Mouse (Mus musculus): ENCODE data around the gene Npm3. TPM values are rescaled to one million over a fixed set of nuclear protein-coding genes. Genes with fewer than 3 reads are reported as not detected.
A peak's percentile ranks its signal among the peaks of the same experiment; 100 is the strongest.

Gene Npm3
- 7.4 and 8.8 TPM in 2 replicates for polyA plus RNA-seq (2014; fragmentation: Nextera tagmentation; extraction: Ambion mirVana)

DNA sequence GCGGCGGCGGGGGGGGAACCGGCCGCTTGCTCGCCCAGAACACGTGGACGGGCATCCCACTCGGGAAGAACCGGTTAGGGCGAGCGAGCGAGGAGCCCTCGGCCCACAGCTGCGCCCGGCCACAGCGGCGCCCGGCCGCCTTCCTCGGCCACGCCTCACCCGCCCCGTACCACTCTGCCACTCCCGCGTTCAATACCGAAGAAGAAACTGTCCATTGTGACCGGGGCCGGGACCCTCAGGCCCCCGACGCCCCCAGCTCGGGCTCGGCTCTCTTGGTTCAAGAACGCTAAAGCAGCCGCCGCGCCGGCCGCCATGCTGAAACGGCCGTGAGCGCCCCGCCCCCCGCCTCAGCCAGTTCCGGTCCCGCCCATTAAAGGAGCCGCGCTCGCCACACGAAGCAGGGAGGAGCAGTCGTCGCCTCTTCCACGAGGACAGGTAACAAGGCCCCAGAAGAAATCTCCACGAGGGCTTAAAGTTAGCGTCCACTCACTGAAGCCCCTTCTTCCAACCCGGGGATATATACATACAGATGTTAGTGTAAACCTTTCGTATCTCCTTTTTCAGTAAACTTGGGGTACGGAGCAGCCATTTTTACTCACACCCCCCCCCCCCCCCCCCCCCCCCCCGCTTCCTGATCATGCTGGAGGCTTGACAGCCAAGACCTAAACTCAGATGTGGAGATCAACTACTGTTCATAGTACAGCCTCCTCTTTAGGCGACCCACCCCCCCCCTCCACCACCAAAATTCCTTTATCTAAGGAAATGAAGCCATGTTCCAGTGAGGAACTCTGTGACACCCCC lies at the start of gene Npm3:
Gene Npm3 (minus strand): TSS at position 349 of the 801 bp plus-strand sequence.
- Histone ChIP-seq H3K27me3 (ENCODE audit: control insufficient read depth, insufficient read depth, low read length) (peaks cover 24% of the 10 kb centered on the region), H3K36me3 (ENCODE audit: control insufficient read depth, insufficient read depth, low read length) (peaks cover 10% of the 10 kb centered on the region), H3K4me3 (ENCODE audit: low read depth, low read length) (peak within 1 kb of the TSS; percentile 80), H3K27ac (ENCODE audit: low read depth, low read length) (no peak within 1 kb of the TSS), H3K4me2 (replicated peaks; ENCODE audit: low read depth, low read length) (peak within 1 kb of the TSS; percentile 97), H3K4me1 (replicated peaks; ENCODE audit: control insufficient read depth, insufficient read depth, low read length) (peaks cover 6% of the 10 kb centered on the region), H3K9me3 (ENCODE audit: control insufficient read depth, low read length) (no peaks in the 10 kb centered on the region), H3K9ac (ENCODE audit: low read depth, low read length) (peak within 1 kb of the TSS; percentile 79)
- WGBS = under 1% methylated on average over 56 of the region's 60 CpGs
- DNase-seq (ENCODE audit: low spot score) (peak; percentile 93), ATAC-seq (ENCODE audit: low FRiP score) (peak; percentile 84)

DNA sequence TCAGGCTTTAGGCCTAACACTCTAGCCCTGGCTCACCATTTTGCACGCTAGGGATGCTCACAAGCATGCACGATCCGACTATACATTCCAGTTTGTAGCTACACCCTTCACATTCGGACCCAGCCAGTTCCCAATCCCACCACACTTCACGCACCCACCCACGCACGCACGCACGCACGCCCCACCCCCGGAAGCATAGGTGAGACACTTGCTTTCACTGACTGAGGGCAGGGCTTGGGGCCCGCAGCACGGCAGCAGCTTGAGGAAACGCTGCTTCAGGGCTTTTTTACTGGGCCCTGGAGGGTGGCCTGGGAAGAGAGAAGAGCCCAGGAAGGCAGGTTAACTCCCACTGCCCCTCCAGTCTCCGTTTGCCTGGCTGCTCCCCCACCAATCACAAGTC lies 47.5 kb upstream of the Npm3 start:
- 75% methylated on average over 15 of the region's 15 CpGs for WGBS
- ATAC-seq (ENCODE audit: low FRiP score) = no peak
- no peak for DNase-seq (ENCODE audit: low spot score)

DNA sequence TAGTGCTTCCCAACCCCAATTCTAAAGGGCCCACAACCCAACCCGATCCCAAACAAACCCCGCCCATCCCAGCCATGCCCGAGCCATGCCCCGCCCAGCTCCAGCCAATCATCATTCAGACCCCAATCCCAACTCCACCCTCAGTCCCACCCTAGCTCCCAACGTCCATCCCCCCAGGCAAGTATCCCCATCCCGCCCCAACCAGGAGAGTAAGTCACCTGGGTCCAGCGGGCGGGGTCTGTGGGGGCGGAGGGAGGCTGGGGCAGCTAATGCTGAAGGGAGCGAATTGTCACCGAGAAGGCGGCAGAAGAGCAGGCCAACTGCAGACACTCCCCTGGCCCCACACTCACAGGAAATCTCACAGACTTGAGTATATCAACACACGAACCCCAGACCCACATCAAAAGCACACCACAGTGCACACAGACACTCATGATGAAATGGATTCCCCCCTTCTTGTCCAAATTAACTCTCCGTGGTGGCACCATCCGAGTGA lies 46.7 kb upstream of the Npm3 start:
- DNase-seq (ENCODE audit: low spot score) (peak; percentile 41), ATAC-seq (ENCODE audit: low FRiP score) (no peak)
- no peak overlapping the region for H3K9ac ChIP-seq (ENCODE audit: low read depth, low read length)
- H3K4me1 ChIP-seq (replicated peaks; ENCODE audit: control insufficient read depth, insufficient read depth, low read length) = no peaks in the 10 kb centered on the region; the same call in 1 of the 2 replicates
- no peak overlapping the region for H3K4me3 ChIP-seq (ENCODE audit: low read depth, low read length)
- no peak overlapping the region for H3K27ac ChIP-seq (ENCODE audit: low read depth, low read length)
- H3K4me2 ChIP-seq (replicated peaks; ENCODE audit: low read depth, low read length) = peak overlapping the region; percentile 34
- no peaks in the 10 kb centered on the region for H3K9me3 ChIP-seq (ENCODE audit: control insufficient read depth, low read length)
- H3K36me3 ChIP-seq (ENCODE audit: control insufficient read depth, insufficient read depth, low read length) = no peaks in the 10 kb centered on the region
- 10% methylated on average over 15 of the region's 15 CpGs for WGBS
- no peaks in the 10 kb centered on the region for H3K27me3 ChIP-seq (ENCODE audit: control insufficient read depth, insufficient read depth, low read length)

More for the DNA sequence above, 47.5 kb upstream of the Npm3 start:
- Histone ChIP-seq H3K36me3 (ENCODE audit: control insufficient read depth, insufficient read depth, low read length) (no peaks in the 10 kb centered on the region), H3K9me3 (ENCODE audit: control insufficient read depth, low read length) (no peaks in the 10 kb centered on the region), H3K27ac (ENCODE audit: low read depth, low read length) (no peak overlapping the region), H3K9ac (ENCODE audit: low read depth, low read length) (no peak overlapping the region), H3K4me1 (replicated peaks; ENCODE audit: control insufficient read depth, insufficient read depth, low read length) (no peaks in the 10 kb centered on the region; the same call in 1 of the 2 replicates), H3K4me3 (ENCODE audit: low read depth, low read length) (no peak overlapping the region), H3K27me3 (ENCODE audit: control insufficient read depth, insufficient read depth, low read length) (no peaks in the 10 kb centered on the region), H3K4me2 (replicated peaks; ENCODE audit: low read depth, low read length) (no peak overlapping the region)

DNA sequence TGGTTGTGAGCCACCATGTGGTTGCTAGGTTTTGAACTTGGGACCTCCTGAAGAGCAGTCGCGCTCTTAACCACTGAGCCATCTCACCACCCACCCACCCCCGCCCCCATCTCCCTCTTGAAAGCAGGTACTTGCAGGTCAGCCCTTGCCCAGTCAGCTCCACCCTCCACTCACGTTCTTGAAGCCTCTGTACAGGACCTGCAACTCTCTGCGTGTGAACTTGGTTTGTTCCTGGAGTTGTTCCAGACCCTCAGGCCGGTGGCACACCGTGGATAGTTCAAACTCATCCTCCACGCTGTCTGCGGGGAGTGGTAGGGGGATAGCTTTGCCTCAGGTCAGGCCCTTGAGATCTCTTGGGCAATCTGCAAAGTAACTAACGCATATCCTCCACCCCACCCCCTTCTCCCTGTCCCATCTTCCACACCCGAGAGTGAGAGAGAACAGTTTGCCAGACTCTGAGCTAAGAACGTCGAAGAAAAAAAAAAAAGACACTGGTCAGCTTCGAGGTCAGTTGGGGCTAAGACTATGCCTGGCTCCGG lies 46.1 kb upstream of the Npm3 start:
- Histone ChIP-seq H3K4me2 (replicated peaks; ENCODE audit: low read depth, low read length) (peak overlapping the region; percentile 34; the same call in 1 of the 2 replicates), H3K4me1 (replicated peaks; ENCODE audit: control insufficient read depth, insufficient read depth, low read length) (no peaks in the 10 kb centered on the region; the same call in 1 of the 2 replicates), H3K27me3 (ENCODE audit: control insufficient read depth, insufficient read depth, low read length) (no peaks in the 10 kb centered on the region), H3K9me3 (ENCODE audit: control insufficient read depth, low read length) (no peaks in the 10 kb centered on the region), H3K27ac (ENCODE audit: low read depth, low read length) (no peak overlapping the region), H3K36me3 (ENCODE audit: control insufficient read depth, insufficient read depth, low read length) (no peaks in the 10 kb centered on the region), H3K9ac (ENCODE audit: low read depth, low read length) (no peak overlapping the region), H3K4me3 (ENCODE audit: low read depth, low read length) (no peak overlapping the region)
- DNase-seq (ENCODE audit: low spot score) (no peak), ATAC-seq (ENCODE audit: low FRiP score) (no peak)
- WGBS = 35% methylated on average over 15 of the region's 15 CpGs

DNA sequence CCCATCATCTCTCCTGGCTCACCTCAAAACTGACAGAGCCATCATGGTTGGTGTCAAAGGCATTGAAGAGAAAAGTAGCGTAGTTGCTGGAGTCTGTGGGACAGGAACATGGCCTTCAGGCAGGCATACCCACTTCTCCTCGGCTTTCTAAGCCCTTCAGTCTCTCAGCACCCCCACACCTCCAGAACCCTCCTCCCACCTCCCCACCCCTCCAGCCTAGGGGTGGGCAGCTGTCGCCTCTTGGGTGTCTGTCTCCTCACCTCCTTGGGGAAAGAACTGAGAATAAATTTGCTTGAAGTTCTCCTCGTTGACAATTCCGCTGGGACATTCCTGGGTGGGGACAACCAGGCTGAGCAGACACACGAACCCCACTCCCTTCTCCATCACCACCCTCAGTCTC lies 45.3 kb upstream of the Npm3 start:
- DNase-seq (ENCODE audit: low spot score) (no peak), ATAC-seq (ENCODE audit: low FRiP score) (no peak)
- 82% methylated on average over 6 of the region's 6 CpGs for WGBS
- H3K9me3 ChIP-seq (ENCODE audit: control insufficient read depth, low read length) = no peaks in the 10 kb centered on the region
- H3K4me1 ChIP-seq (replicated peaks; ENCODE audit: control insufficient read depth, insufficient read depth, low read length) = no peaks in the 10 kb centered on the region; the same call in 1 of the 2 replicates
- H3K4me3 ChIP-seq (ENCODE audit: low read depth, low read length) = no peak overlapping the region
- no peak overlapping the region for H3K4me2 ChIP-seq (replicated peaks; ENCODE audit: low read depth, low read length)
- no peak overlapping the region for H3K9ac ChIP-seq (ENCODE audit: low read depth, low read length)
- no peaks in the 10 kb centered on the region for H3K27me3 ChIP-seq (ENCODE audit: control insufficient read depth, insufficient read depth, low read length)
- H3K36me3 ChIP-seq (ENCODE audit: control insufficient read depth, insufficient read depth, low read length) = no peaks in the 10 kb centered on the region
- no peak overlapping the region for H3K27ac ChIP-seq (ENCODE audit: low read depth, low read length)

DNA sequence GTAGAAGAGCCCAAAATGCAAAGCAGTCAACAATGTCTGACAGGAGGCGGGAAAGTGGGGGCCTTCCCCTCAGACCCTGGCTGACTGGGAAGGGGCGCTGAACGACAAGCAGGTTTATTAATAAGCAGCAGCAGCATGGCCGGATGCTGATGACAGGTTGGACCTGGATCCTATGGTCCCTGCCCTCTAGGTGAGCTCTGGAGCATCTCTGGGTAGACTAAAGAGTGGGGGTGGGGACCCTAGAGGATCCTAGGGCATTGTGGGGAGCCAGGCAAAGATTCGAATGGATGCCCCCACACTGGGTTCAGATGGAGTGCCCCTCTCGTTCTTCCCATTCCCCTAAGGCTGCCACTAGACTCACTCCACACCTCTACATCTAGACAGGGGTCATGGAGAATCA lies 43.0 kb upstream of the Npm3 start:
- no peak for ATAC-seq (ENCODE audit: low FRiP score)
- no peak for DNase-seq (ENCODE audit: low spot score)
- 88% methylated on average over 6 of the region's 6 CpGs for WGBS
- no peak overlapping the region for H3K4me2 ChIP-seq (replicated peaks; ENCODE audit: low read depth, low read length)
- no peaks in the 10 kb centered on the region for H3K9me3 ChIP-seq (ENCODE audit: control insufficient read depth, low read length)
- no peak overlapping the region for H3K9ac ChIP-seq (ENCODE audit: low read depth, low read length)
- no peak overlapping the region for H3K27ac ChIP-seq (ENCODE audit: low read depth, low read length)
- H3K4me3 ChIP-seq (ENCODE audit: low read depth, low read length) = no peak overlapping the region
- no peaks in the 10 kb centered on the region for H3K27me3 ChIP-seq (ENCODE audit: control insufficient read depth, insufficient read depth, low read length)
- no peaks in the 10 kb centered on the region; the same call in 1 of the 2 replicates for H3K4me1 ChIP-seq (replicated peaks; ENCODE audit: control insufficient read depth, insufficient read depth, low read length)
- H3K36me3 ChIP-seq (ENCODE audit: control insufficient read depth, insufficient read depth, low read length) = no peaks in the 10 kb centered on the region

DNA sequence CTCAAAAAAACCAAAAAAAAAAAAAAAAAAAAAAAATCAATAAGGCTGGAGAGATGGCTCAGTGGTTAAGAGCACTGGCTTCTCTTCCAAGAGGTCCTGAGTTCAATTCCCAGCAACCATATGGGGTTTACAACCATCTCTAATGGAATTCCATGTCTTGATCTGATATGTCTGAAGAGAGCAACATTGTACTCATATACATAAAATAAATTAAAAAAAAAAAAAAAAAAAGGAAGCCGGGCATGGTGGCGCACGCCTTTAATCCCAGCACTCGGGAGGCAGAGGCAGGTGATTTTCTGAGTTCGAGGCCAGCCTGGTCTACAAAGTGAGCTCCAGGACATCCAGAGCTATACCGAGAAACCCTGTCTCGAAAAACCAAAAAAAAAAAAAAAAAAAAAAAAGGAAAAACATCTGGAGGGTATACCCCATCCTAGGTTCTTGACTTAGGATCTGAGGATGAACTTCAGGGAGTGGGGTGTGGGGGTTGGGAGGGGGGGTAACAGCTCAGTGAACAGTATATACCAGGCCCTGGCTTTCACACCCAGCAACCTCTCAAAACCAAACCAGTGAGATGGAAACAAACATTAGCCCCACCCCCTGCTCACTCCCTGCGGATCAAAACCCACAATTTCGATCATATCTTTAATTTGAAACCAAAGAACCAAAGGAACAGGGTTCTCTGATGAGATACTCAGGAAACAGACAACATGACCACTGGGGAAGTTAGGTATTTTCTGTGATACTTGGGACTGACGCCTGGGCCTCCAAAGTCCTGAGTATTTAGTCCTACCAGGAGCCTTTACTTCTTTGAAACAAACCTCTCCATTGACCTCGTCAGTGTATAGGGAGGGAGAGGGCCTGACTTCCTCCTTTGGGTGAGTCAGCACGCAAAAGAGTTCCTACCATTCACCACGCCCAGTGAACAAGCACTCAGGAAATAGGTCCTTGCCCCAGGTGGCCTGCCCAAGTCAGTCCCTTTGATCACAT lies 40.8 kb upstream of the Npm3 start:
- DNase-seq (ENCODE audit: low spot score) = no peak
- Histone ChIP-seq H3K4me3 (ENCODE audit: low read depth, low read length) (no peak overlapping the region), H3K9me3 (ENCODE audit: control insufficient read depth, low read length) (no peaks in the 10 kb centered on the region), H3K9ac (ENCODE audit: low read depth, low read length) (no peak overlapping the region), H3K27ac (ENCODE audit: low read depth, low read length) (no peak overlapping the region), H3K4me1 (replicated peaks; ENCODE audit: control insufficient read depth, insufficient read depth, low read length) (no peaks in the 10 kb centered on the region), H3K4me2 (replicated peaks; ENCODE audit: low read depth, low read length) (no peak overlapping the region), H3K27me3 (ENCODE audit: control insufficient read depth, insufficient read depth, low read length) (no peaks in the 10 kb centered on the region), H3K36me3 (ENCODE audit: control insufficient read depth, insufficient read depth, low read length) (no peaks in the 10 kb centered on the region)
- no peak for ATAC-seq (ENCODE audit: low FRiP score)
- 81% methylated on average over 11 of the region's 13 CpGs for WGBS

DNA sequence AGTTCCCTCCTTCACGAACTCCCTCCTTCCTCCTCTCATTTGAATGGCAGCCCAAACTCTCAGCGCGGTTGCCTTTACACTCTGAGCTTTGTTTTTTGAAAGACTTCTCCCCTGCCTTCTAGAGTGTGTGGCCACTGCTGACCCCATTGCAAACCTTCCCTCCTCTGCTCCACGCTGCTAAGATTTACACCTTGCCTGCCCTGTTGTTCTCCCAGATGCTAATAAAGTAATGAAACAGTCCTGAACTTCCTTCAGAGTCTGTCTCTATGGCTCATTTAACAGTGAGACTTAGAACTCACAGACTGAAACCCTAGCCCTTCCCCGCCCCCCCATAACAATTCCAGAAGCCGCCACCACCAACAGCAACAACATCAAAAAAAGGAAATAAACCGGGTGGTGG lies 40.0 kb upstream of the Npm3 start:
- H3K36me3 ChIP-seq (ENCODE audit: control insufficient read depth, insufficient read depth, low read length) = no peaks in the 10 kb centered on the region
- no peaks in the 10 kb centered on the region for H3K9me3 ChIP-seq (ENCODE audit: control insufficient read depth, low read length)
- WGBS = 77% methylated on average over 7 of the region's 7 CpGs
- no peak overlapping the region for H3K9ac ChIP-seq (ENCODE audit: low read depth, low read length)
- no peak overlapping the region for H3K4me2 ChIP-seq (replicated peaks; ENCODE audit: low read depth, low read length)
- no peaks in the 10 kb centered on the region for H3K27me3 ChIP-seq (ENCODE audit: control insufficient read depth, insufficient read depth, low read length)
- no peak overlapping the region for H3K4me3 ChIP-seq (ENCODE audit: low read depth, low read length)
- ATAC-seq (ENCODE audit: low FRiP score) = no peak
- H3K4me1 ChIP-seq (replicated peaks; ENCODE audit: control insufficient read depth, insufficient read depth, low read length) = no peaks in the 10 kb centered on the region
- no peak for DNase-seq (ENCODE audit: low spot score)
- no peak overlapping the region for H3K27ac ChIP-seq (ENCODE audit: low read depth, low read length)
